Mouse (Mus musculus) urinary bladder, postnatal 25 days (tissue): ENCODE results near the gene Kcnk1.

Source experiments
- DNase-seq: peaks from one replicate; pipeline ENCODE4 v3.0.0; 2022; ENCODE audit warnings: low spot score

The Kcnk1 gene

DNA sequence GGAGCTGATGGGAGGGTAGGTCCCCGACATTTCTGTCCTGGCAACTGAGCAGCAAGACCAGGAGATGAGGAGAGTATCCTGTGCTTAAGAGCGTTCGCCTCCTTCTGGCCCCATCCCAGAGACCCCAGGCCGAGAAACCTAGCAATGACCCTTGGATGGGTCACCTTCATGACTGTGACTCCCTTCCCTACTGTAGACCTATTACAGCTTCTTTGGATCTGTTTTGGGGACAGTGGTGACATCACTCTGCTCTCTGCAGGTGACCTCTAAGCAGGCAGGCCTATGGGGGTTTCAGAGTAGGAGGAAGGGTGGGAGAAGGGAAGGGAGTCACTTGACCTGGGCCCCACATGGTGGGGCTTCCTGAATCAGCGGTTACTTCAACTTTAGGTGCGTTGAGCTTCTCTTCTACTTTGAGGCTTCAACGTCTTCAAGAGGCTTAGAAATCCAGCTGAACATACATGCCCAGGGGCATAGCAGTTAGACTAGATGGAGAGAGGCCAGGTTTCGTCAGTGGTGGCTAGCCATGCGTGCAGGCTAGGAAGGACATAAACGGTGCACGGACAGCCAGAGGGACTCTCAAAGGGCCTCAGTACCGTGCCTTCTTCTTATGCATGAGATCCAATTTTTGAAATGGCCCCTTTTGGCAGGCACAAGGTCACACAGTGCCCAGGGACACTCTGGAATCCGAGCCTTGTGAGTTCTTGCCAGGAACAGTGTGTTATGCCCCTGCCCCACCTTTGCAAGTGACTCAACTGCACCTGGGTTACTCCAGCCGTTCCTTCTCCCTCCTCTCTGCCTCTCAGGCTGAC, 1.3 kb downstream of the Kcnk1 start:
- peak; percentile 19 for DNase-seq

DNA sequence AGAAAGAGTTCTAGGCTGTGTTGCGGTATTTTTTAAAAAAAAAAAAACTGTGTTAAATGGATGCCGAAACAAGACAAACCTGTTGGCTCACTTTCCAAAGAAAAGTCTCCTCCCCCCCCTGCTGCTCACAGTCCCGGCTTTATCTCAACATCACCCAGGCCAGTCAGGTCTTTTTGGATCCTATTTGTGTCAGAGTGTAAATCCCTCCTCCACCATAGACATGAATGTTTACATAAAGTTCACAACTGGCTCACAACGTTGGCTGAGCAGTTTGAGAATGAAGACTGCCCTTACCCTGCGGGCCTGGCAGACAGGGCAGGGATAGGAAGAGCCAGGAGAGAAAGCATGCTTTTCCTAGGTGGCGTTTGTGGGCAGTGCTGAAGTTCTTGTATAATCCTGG, 2.0 kb downstream of the Kcnk1 start:
- no peak for DNase-seq

DNA sequence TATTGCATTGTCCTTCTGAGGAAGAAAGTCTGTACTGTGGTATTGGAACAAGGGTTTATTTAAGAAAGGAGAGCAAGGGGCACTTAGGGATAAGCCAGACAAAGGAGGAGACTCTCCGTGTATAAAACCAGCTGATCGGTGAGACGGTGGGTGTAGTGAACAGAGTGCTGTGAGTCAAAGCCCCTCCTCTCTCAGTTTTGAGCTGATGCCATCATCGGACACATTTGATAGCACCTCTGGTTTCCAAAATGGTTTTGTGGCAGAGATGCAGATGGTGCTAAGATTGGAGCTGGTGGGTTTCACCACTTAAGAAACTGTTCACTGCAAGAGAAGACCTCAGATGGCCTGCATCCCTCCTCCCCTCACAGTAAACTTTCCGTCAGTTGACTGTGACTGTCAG, 2.6 kb downstream of the Kcnk1 start:
- DNase-seq, result no peak

DNA sequence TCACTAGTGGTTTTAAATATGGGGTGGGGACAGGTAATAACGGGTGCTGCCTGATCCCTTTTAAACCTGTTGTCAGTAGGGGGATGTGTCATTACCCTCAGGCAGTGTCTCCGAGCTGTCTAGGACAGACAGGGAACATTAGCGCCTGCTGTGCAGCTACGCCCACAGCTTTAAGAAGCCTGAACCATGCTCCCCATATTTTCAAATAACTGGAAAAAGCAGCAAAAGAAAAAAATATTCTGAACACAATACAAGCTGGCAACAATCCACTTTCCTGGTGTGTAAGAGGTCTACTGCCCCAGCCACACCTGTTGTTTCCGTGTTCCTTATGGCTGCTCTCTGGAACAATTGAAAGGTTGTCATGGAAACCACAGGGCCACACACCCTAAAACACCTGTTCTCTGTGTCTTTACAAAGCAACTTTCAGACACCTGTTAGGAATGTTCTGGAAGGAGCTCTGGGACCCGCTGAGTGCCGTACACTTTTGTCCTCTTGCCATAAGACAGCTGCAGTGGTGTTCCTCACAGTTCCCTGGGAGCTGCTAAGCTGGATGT, 4.9 kb downstream of the Kcnk1 start:
- DNase-seq, result no peak

GRCm38 (mm10) chr8:126003546-126003945, 8.6 kb downstream of the Kcnk1 start:
- DNase-seq, result no peak

- DNase-seq, result no peak
Measured at GRCm38 (mm10) chr8:126004953-126005352, 10.0 kb downstream of the Kcnk1 start.

GRCm38 (mm10) chr8:126006310-126006990, 11.5 kb downstream of the Kcnk1 start:
- no peak for DNase-seq

- no peak for DNase-seq
Measured at GRCm38 (mm10) chr8:126007538-126008330, 12.8 kb downstream of the Kcnk1 start.

DNA sequence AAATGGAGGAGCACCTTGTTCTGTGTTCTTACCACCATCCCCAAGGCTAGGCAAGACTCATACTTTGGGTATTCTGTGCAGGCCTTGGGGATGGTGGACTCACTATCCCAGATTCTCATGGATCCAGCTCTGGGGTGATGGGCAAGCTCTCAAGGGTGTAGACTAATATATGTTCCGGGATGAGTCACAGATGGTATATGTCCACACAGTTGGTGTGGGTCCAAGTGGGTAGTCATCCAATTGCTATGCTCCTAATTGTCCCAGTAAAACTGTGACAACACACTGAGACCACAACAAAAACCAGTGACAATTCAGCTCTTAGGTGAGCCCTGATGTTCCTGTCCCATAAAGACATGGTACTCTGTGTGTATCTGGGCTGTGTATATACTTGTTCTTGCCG, 14.0 kb downstream of the Kcnk1 start:
- DNase-seq, result no peak

DNA sequence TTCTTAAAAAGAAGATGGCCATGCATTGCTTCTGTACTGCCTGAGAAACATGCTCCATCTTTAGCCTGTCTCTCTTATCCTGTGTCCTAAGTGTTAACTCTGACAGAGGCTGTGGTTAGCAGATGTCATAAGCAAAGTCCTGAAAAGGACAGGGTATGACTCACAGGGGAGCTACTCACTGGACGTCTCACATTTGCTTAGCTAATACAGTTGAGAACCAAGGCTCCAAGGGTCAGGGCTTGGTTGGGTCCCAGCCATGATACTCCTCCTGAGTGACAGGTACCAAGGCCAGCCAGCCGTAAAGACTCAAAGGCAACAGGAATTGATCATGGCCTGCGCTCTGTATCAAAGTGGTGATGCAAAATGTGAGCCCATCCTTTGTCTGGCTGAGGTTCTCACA, 15.9 kb downstream of the Kcnk1 start:
- DNase-seq, result no peak

DNA sequence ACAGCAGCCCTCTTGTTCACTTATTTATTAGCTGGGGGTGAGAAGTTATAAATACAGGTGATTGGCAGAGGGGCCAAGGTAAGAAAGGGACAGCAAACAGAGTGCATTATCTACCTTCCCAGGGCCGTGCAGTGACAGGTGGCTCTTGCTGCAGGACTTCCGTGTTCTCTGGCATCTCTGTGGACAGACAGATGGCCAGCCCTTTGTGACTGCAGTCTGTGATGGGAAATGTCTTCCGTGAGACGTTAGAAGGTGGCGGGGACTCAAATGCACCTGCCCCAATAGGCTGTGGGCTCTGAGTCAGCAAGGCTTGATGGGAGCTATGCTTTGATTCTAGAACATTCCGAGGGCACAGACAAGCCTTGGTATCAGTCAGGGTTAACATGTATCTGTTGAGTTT, 17.4 kb downstream of the Kcnk1 start:
- DNase-seq, result no peak

- no peak for DNase-seq
Measured at GRCm38 (mm10) chr8:126013646-126014045, 18.7 kb downstream of the Kcnk1 start.

DNA sequence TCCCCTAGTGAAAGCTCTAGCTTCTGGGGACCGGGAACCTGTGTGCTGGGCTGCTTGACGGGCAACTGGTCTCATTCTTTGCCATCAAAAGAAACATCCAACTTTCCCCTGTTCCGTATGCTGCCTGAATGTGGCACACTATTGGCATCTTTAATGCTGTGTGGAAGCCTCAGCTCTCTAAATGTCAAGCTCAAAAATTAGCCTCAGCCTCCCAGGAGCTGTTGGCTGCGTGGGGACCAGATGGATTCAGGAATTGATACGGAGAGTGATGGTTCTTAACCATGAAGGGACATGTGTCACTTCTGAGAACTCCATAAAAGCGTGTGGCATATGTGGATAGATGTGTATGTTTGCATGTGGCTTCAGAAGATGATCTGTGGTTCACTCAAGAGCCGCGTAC, 27.0 kb downstream of the Kcnk1 start:
- DNase-seq, result no peak

- no peak for DNase-seq
Measured at GRCm38 (mm10) chr8:126023706-126024305, 28.8 kb downstream of the Kcnk1 start.

- no peak for DNase-seq
Measured at GRCm38 (mm10) chr8:126024891-126025290, 29.9 kb downstream of the Kcnk1 start.

DNA sequence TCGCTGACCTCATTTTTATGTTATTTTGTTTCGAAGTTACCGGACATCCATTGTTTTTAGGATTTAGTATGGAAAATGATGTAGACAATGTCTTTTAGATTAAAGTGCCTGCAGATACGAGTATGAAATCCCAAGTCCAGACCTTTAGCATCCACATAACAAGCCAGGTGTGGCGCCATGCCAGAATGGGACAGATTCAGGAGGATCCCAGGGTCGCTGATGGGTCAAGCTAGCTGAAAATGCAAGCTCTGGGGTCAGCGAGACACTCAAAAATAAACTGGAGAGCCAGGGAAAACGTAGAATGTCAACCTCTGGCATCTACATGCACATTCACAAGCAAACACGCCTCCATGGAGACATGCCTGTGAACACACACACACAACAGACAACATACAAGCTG, 31.2 kb downstream of the Kcnk1 start:
- DNase-seq, result no peak

DNA sequence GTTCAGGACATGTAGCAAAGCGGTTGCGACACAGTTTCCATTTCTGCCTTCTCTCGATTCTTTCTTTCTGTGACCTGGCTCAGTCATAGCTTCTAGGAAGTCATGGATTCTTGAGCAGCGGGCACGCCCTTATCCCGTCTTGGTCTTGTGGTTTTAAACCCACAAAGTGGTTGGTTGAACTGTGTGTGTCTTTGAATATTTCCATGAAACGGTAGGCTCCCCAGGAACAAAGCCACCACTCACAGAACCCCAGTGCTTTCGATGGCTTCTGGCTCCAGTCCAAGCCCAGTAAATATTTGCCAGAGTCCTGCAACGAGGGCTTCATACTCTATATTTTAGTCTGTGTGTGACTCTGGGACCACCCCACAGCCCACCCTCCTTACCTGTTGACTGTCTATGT, 31.6 kb downstream of the Kcnk1 start:
- no peak for DNase-seq

DNA sequence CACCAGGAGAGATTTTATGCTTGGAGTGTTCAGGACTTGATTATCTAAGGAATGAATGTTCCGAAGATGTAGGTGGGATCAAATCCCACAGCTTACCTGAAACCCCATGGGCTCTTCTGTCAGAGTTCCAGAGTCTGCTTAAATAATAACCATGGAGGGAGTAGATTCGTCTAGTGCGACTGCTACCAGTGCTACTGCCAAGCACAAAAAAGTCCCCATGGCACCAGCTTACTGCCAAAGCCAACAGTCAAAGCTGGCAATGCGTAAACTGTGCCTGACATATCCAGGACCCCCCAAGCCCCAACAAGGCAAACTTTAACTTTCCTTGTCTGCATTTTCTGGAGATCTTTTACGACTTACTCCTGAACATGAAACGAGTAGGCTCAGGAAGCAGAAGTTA, 32.5 kb downstream of the Kcnk1 start:
- DNase-seq, result no peak

DNA sequence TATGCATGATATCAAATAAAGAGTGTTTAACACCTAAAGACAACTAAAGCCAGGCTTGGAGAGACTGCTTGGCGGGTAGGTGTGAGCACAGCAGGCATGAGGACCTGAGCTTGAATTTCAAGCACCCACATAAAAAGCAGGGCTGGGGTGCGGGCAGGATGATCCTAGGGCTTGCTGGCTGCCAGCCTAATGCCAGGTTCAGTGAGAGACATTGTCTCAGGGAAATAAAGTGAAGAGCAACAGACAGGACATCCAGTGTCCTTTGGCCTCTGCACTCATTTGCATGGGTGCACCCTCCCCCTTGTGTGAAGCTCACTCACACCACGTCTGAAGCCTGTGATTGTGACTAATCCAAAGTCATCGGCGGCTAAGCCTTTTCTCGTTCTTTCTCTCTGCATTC, 34.0 kb downstream of the Kcnk1 start:
- DNase-seq, result no peak

GRCm38 (mm10) chr8:126032776-126033175, 37.8 kb downstream of the Kcnk1 start:
- DNase-seq, result no peak

- no peak for DNase-seq
Measured at GRCm38 (mm10) chr8:126035046-126035445, 40.1 kb downstream of the Kcnk1 start.

DNA sequence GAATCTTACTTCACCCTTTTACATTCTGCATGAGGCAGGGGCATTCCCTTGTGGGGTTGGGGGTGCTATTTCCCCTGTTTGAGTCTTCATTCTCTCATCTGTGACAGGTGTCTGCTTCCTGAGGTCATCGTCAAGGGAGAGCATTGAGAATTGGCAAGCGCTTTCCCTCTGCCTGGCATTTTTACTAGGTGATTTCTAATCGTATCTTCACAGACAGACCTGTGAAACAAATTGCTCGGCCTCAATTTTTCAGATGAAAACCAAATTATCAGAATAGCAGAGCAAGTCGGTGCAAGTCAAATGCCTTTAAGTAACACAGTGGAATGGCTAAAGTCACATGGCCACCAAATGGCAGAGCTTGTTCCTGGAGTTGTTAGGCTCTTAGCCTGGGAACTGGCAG, 41.4 kb downstream of the Kcnk1 start:
- no peak for DNase-seq
